Mouse (Mus musculus): ENCODE measurements around the gene 1700040F15Rik. TPM values are rescaled to one million over a fixed set of nuclear protein-coding genes. Genes with fewer than 3 reads are reported as not detected.
"Not testable (repeated sequence)": the region's sequence is repeated elsewhere in the genome, so short reads cannot be mapped to it uniquely, and the experiment has no call there.

Gene 1700040F15Rik
- total RNA-seq (2015; ENCODE audit: low replicate concordance) (not detected in 2 replicates), total RNA-seq (2017; ENCODE audit: low replicate concordance) (not detected in 2 replicates)

- ATAC-seq (replicated peaks; ENCODE audit: low FRiP score, poor library complexity, severe bottlenecking) = not testable (repeated sequence)
These were observed at the start of gene 1700040F15Rik for GRCm38 (mm10) chrY:61101947-61102346. TSS of gene 1700040F15Rik (plus strand) at chrY:61102247.

All from erythroid progenitor cell, adult 5-6 weeks (primary cell).